In genomic region chr2:14048381-14048780, GRCm38 (mm10) we compare ENCODE assay signal across 8 mouse cellular contexts. TPM values are rescaled to one million over a fixed set of nuclear protein-coding genes. Genes with fewer than 3 reads are reported as not detected.
A peak's percentile ranks its signal among the peaks of the same experiment; 100 is the strongest.
DNase-seq lines count a peak whose midpoint lies in the region; ATAC-seq lines count a peak whose summit lies in the region.

No protein-coding gene starts in this region.

- DNase-seq in ovary, adult 18-20 months (ENCODE audit: low spot score): peak; percentile 28
- DNase-seq in ovary, postnatal 10 days (ENCODE audit: low spot score): no peak
- peak; percentile 87 for DNase-seq in cerebellum, adult 9-10 months
- peak; percentile 78 for DNase-seq in forelimb bud, embryonic 11.5 days (ENCODE audit: low read depth, low spot score)
- DNase-seq in layer of hippocampus, postnatal 14 days (ENCODE audit: low spot score in 2 of 2): peak; percentile 45 to 83
- DNase-seq in lung, postnatal 25 days (ENCODE audit: low spot score): peak; percentile 69
- peak; percentile 64 for DNase-seq in retina, postnatal 7 days (ENCODE audit: low read depth, low spot score)

- H3K4me3 ChIP-seq in hindbrain, embryonic 16.5 days (ENCODE audit: low read length): no peak overlapping the region

- no peaks in the 10 kb centered on the region for H3K27me3 ChIP-seq in hindbrain, embryonic 16.5 days (replicated peaks; ENCODE audit: control insufficient read depth, insufficient read depth, low read length)

- ATAC-seq in hindbrain, embryonic 16.5 days: peak; percentile 84

- no peaks in the 10 kb centered on the region for H3K9me3 ChIP-seq in hindbrain, embryonic 16.5 days (ENCODE audit: control insufficient read depth, low read length)

- H3K27ac ChIP-seq in hindbrain, embryonic 16.5 days (ENCODE audit: low read depth, low read length): no peak overlapping the region

- H3K4me2 ChIP-seq in hindbrain, embryonic 16.5 days (ENCODE audit: low read length): no peak overlapping the region

- H3K9ac ChIP-seq in hindbrain, embryonic 16.5 days (ENCODE audit: low read depth, low read length): no peak overlapping the region

- H3K4me1 ChIP-seq in hindbrain, embryonic 16.5 days (ENCODE audit: control insufficient read depth, insufficient read depth, low read depth, low read length): peaks cover under 1% of the 10 kb centered on the region

- H3K36me3 ChIP-seq in hindbrain, embryonic 16.5 days (ENCODE audit: control insufficient read depth, insufficient read depth, low read length): no peaks in the 10 kb centered on the region

RNA-seq across cellular contexts. Expression of gene Hacd1, which starts 7.6 kb away (rescaled TPM):
- 78.3 and 84.2 TPM in 2 replicates for polyA plus RNA-seq in hindbrain, embryonic 16.5 days (2015; fragmentation: Nextera tagmentation; extraction: Ambion mirVana)
- 10 to 100 TPM; 27.3 to 32.6 TPM for total RNA-seq in layer of hippocampus, postnatal 14 days (2021)

RNA-seq across cellular contexts. Expression of gene Stam, which starts 25.5 kb away (rescaled TPM):
- 129 and 141 TPM in 2 replicates for polyA plus RNA-seq in hindbrain, embryonic 16.5 days (2015; fragmentation: Nextera tagmentation; extraction: Ambion mirVana)
- 100 to 1,000 TPM in 1 of 2 experiments, 10 to 100 TPM in 1; 89.5 to 104 TPM for total RNA-seq in layer of hippocampus, postnatal 14 days (2021)
